Mouse (Mus musculus) gastrocnemius, postnatal 14 days (tissue): Measurements from ENCODE around the gene Lgmn. TPM values are rescaled to one million over a fixed set of nuclear protein-coding genes. Genes with fewer than 3 reads are reported as not detected.
A peak's percentile ranks its signal among the peaks of the same experiment; 100 is the strongest.

ENCODE experiments used
- DNase-seq: peaks from one replicate; pipeline ENCODE4 v3.0.0; 2021; ENCODE audit warnings: mixed read lengths
- intact Hi-C: fragments of 180-260 bp; cut with DNase I; formaldehyde crosslinking; loops from one replicate; pipeline ENCODE4 v1.15.1; 2025; ENCODE audit warnings: low total_unique reads
- total RNA-seq, 2 experiments: library from RNA; stranded (reverse); gene quantifications; 2 replicates each; pipeline ENCODE4 v1.2.3; 2021

The Lgmn gene
- total RNA-seq, 2 experiments from 2014 or later = 51.2 to 64.3 TPM

DNA sequence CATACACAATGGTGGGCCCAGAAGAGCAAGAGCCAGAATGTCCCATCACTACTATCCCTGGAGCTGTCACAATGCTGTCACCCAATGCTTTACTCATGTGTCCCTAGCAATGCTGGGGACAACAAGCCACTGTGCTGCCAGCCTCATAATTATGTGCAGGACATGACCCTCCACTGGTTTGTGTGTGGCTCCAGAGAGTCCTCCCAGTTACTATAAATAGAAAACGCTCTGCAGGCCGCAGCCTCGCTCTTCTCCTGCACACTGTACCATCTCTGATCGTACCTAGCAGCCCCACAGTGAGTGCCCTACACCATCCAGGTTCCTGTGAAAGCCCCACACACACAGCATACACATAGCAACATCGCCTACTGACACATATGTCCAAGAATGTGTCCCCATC, 1.7 kb downstream of the Lgmn start:
- intact Hi-C loops = no loop called here
- DNase-seq = no peak

DNA sequence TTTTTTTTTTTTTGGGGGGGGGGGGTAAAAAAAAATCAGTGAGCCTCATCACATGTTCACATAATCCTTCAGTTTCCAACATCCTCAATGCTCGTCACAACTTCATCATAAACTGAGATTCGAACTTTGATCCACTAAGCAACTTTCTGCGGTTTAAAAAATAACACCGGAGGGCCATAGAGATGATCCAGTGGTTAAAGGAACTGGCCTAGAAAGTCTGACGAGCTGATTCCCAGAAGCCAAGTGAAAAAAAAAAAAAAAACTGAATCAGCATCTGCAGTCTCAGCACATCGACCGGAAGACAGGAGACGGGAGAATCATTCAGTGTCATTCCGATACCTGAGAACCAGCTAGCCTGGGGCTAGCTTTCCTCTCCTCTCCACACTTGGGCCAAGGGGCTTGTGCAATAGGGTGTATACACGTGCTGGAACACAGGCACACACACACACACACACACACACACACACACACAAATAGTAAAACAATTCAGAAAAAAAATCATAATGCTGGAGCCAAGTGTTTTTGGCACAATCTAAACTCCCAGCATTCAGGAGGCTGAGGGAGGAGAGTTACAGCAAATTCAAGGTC, 2.6 kb downstream of the Lgmn start:
- intact Hi-C loops = no loop called here
- no peak for DNase-seq

DNA sequence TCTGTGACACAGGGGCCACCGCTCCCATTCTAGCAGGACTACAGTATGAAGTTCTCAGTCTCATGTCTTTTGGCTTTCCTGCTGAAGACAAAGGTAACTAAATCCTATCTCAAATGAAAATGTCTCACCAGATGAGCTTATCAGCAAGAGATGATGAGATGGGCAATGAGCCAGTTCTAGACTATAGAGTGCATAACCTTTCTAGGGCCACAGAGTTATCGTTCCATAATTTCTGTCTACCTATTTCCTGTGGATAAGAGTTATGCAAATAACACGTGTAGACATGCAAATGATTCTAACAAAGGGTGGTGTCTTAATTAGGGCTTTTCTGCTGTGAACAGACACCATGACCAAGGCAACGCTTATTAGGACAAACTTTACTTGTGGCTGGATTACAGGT, 5.5 kb downstream of the Lgmn start:
- intact Hi-C loops = no loop called here
- no peak for DNase-seq

DNA sequence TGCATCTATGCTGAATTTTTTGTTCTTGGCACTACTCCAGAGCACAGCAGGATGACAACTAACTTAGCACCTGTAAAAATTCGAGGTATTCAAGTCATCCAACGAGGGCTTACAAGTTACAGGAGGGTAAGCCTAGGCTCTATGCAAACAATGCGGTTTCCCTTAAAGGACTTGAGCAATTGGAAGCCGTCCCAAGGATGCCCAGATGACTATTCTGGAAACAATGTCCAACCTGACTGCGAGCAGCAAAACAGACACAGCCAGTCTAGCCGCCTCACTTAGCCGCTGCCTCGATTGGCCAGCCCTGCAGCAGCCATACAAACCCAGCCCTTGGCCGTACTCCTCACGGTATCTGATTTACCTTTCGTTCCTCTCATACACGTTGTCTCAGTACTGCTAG, 7.4 kb downstream of the Lgmn start:
- intact Hi-C loops = no loop called here
- DNase-seq = no peak

DNA sequence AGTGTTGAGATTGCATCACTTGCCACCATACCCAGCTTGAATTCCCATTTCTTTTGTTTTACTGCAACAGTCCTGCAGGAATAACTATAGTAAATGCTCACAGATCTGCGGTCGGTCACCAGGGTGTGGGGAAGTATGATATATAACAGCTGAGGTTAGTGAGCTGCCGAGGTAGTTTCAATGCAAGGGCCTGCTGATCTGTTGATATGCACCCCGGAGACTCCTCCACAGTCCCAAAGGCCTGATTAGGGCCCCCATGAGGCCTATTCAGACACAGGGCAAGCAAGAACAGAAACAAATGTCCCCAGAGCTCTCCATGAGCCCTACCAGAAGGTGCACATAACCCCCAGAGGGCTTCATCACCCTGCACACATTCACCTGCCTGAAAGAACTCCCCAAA, 9.4 kb downstream of the Lgmn start:
- no peak for DNase-seq
- intact Hi-C loops = no loop called here

DNA sequence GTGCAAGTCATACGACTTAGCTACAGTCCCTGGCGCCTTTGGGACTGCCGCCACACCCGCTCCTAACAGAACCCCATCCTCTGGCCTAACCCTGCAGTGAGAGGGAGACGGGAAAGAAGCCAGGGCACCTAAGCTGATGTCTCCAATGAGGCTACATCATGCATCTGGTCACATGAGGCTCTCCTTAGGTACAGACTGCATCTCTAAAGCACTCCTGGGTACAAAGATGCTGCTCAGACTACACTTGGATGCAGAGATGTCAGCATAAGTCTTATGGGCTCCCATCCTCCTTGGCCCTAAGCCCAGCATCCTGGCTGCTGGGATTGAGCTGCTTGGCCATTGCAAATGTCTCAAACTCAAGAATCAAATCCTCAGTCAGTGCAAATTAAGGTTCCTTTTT, 10.0 kb downstream of the Lgmn start:
- intact Hi-C loops = no loop called here
- DNase-seq = no peak

DNA sequence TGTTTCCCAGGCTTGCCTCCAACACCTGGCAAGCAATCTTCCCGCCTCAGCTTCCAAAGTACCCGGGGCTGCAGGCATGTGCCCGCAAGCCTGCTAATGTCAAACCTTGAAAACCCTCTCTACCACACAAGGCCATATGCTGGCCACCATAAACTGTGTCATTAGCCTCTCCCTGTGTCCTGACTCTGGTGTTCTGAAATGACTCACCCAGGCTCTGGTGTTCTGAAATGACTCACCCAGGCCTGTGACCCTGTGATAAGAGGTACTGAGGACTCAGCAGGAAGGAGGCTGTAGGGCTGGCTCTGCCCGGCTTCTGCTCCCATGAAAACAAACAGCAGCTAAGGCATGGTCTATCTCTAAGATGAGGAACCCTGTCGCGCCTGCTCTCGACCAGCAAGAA, 13.3 kb downstream of the Lgmn start:
- intact Hi-C loops = no loop called here
- no peak for DNase-seq

DNA sequence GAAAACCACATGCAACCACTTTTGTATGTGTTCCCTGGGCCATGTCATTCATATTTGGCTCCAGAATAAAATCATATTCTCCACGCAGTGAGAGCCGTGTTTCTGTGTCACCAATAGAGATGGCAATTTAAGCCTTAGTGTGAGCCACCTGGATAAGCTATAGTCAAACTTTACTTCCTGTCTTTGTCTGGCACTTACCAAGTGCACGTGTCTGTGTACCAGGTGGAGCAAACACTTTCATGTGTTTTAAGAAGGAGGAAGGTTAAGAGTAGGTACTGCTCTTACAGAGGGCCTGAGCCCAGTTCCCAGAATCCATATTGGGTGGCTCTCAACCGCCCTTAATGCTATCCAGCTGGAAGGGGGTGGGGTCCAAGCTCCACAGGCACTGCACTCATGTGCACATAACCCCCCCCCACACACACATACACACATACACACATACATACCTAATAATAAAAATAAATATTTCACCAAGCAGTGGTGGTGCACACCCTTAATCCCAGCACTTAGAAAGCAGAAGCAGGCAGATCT, 14.5 kb downstream of the Lgmn start:
- DNase-seq = no peak
- intact Hi-C loops = no loop called here

DNA sequence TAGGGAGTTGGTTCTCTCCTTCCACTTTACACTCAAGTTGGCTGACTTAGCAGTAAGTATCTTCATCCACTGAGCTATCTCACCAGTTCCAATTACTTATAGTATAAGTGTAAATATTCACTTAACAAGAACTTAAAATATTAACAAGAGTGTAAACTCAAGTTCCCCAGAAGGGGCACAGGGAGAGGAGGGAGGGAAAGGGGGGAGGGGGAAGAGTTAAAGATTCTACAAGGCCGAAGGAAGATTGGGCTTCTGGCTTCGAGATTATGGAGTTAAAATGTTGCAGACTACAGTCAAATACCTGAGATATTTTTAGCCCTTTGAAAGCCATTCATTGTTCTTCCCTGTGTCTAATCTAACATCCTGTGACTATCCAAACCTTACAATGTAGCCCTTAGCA, 15.2 kb downstream of the Lgmn start:
- no peak for DNase-seq
- intact Hi-C loops = no loop called here

DNA sequence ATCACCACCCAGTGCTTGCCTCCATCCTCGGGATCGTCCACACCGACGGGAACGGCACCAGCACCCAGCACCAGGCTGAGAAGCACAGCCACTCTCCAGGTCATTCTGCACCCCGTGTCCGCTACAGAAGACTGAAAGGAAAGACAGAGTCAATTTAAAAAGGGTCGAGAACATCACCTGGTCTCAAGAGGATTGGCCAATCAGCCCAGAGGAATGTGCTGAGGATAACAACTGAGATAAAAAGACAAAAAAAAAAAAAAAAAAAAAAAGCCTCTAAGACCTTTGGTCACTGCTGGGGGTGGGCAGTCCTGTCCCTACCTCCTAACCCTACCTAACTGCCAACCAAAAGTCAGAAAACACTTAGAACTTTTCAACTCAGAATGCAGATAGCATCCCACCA, 16.0 kb downstream of the Lgmn start:
- no peak for DNase-seq
- intact Hi-C loops = no loop called here

DNA sequence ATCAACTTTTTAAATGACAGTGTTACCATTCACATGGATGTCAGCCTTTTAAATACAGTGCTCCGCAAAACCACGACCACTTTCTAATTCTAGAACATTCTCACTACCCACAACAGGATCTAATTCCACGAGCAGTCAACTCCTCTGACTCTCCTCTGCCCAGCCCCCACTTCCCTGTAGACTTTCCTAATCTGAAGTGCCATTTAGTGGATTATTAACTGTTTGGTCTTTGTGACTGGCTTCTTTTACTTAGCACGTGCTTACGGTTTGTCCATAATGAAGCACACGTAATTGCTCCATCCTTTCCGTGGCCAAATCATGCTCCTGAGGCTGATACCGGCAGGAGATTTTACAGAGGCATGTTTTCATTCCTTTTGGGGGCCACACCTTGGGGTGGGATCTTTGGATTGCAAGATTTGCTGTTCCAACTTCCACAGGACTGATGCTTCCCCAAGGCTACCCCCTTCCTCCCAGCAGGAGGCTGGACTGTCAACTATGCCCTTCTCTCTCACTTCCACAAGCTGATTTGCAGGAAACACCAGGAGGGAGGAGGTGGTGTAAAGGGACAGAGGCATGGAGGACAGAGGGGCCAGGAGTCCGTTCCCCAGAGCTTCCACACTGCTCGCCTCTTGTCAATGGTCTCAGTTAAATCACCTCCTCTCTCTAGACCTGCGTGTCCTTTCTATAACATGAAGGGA, 16.8 kb downstream of the Lgmn start:
- intact Hi-C loops = no loop called here

DNA sequence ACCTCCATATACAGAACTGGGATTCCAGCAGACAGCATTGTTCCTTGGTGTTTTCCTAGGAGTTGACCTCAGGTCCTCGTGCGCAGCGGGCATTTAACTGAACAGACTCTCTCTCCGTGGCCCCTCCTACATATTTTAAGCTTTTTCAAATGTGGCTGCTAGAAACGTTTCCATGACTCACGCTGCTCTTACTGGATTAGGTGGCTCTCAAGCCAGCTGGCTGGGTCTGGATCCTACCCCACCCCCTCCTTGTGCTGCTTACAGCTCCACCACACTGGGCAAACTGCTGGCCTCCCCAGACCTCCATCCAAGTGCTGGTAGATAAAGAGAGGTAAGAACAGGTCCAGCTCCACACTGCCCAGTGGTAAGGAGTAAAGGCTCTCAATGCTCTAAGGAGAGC, 17.5 kb downstream of the Lgmn start:
- intact Hi-C loops = no loop called here
- DNase-seq = peak; percentile 69

More for the DNA sequence above, 16.8 kb downstream of the Lgmn start:
- DNase-seq = no peak

DNA sequence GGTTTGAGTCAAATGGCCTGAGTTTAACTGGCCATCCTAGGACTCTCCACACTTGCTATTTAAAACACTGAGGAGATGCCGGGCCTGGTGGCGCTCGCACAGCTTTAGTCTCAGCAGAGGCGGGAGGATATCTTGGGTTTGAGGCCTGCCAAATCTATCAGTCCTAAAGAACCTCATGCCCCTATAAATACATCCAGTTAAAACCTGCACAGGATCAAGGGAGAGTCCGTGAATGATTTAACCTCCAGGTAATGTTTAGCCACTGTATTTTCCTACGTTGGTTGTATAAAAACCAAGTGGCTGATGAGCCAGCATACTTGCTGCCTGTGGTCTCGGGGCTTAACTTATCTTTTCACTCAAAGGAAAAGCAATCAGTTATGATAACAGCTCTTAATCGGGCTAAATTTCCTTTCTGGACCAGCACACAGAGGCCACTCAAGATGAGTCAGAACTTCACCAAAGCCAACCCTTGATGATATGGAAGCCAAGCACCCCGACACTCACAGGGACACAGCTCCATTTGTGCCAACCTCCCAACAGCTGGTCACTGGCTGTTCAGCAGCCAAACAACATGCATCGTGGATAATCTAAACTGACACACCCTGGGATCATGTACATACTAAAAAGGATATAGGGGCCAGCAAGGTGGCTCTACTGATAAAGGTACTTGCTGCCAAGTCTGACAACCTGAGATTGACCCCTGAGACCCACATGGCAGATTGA, 19.3 kb downstream of the Lgmn start:
- intact Hi-C loops = no loop called here
- no peak for DNase-seq

DNA sequence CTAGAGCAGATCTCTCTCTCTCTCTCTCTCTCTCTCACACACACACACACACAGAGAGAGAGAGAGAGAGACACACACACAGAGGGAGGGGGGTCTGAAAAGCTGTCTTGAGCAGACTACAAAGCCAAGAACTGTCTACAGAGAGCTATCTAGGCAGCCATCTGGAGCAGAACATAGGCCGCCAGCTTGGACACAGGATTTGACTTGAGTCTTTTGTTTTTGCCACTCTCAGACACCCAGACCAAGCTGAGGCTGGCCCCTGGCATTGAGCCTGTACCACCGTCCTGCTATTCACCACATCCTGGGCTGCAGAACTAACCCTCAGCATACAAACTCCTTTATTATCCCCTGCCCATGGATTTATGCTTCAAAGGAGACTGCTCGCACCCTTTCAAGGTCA, 20.1 kb downstream of the Lgmn start:
- intact Hi-C loops = no loop called here

DNA sequence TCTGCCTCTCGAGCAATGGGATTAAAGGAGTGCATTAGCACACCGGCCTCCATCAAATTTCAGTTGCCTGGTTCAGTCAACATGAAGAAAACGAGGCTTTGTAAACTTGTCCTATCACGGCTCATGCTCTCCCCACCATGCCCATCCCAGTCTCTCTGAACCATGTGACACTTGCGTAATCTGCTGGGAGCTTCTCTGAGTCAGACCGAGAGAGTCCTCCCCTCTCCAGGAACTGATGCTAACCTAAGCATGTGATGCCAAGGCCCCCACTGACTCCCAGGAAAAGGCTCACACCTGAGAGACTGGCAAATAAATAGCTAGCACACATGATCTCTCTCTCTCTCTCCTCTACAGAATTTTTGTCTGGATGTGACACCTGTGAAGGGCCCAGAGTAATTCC, 21.9 kb downstream of the Lgmn start:
- intact Hi-C loops = no loop called here
- no peak for DNase-seq

More for the DNA sequence above, 20.1 kb downstream of the Lgmn start:
- DNase-seq = no peak

DNA sequence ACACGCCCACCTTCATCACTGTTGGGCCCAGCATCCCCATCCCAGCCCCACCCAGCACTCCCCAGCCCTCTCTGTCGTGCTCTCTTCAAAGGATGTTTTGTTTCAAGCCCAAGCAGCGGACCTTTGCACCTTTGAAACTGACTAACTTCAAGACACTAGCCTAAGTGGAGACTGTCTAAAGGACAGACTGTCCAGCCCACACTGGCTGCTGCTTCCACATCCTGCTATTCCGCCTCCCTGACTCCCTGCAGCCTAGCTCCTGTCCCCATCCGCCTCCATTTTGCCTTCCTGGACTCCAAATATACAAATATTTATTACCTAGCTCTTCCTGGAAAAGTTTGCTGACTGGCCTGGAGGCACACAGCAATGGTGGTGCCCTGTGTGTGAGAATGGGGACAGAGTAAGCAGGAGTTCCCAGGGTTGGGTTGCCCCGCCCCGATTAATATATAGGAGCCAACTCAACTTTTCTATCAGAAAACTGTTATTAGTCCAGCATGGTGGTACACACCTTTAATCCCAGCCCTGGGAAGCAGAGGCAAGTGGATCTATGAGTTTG, 22.6 kb downstream of the Lgmn start:
- intact Hi-C loops = no loop called here
- DNase-seq = no peak

DNA sequence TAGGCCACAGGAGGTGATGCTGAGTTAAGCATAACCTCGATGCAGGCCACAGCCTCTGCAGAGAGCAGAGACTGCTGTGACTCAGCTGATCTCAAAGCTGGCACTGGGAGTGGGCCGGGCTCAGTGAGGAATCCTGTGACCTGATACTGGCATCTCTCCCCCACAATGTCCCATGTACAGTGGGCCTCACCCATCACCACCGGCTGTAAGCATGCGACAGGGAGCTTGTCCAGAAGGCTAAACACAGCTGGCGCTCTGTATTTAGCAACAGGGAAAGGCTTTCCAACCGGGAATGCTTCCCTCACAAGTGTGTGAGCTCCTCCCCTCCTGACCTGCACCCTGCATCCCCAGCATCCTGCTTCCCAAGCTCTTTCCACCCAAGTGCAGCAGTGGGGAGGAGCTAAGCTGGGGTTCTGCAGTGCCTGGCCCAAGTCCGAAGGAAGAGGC, 23.2 kb downstream of the Lgmn start:
- peak; percentile 65 for DNase-seq
- intact Hi-C loops = no loop called here

DNA sequence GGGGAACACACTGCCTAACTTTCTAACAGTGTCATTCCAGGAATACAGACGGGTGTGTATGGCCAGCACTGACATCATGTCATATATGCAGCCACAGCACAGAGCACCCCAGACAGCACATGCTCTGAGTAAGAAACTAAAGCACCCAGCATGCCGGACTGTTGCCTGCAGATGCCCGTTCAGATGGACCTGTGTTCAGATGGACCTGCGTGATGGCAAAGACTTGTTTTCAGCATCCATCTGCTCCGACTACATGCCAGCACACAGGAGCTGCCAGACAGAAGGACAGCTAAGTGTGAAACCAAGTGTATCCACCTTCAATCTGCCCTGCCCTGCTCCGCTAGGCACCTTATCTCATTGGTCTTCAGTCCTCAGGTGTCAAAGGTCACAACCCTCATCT, 24.9 kb downstream of the Lgmn start:
- no peak for DNase-seq
- intact Hi-C loops = no loop called here

DNA sequence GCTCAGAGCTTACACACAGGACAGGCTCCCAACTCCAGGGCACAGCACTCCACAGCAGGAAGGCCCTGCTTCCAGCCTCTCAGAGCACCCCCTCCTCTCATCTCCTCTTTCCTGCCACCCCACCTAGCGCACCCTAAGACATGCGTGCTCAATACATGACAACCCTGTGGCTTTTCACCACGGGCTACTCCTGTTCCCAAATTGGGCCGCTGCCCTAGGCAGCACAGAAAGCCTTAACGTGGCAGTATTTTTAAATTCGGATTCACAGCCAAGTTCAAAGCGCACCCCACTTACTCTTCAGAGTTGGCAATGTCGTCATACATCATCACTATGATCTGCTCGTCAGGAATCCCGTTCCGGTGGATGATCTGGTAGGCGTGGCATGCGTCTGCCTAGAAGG, 26.4 kb downstream of the Lgmn start:
- intact Hi-C loops = no loop called here
- DNase-seq = no peak

DNA sequence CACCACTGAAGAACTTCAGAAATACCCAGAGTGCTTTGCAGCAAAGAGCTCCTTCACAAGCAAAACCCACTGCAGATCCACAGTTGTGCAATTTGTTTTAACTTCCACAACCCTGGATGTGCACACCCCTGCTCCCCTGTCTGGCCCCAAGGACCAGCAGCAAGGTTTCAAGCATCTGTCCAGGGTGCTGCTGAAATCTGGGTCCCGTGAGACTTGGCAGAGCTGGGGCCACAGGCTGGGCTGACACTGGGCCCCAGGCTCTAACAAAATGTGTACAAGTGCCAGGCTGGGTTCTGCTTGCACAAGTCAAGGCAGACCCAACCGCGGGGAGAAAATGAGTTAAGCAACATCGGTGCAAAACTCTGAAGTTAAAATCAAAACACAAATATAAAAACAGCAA, 41.0 kb downstream of the Lgmn start:
- no peak for DNase-seq
- intact Hi-C loops = no loop called here
